Mouse (Mus musculus): ENCODE measurements around the gene Slc30a2.

The Slc30a2 gene

DNA sequence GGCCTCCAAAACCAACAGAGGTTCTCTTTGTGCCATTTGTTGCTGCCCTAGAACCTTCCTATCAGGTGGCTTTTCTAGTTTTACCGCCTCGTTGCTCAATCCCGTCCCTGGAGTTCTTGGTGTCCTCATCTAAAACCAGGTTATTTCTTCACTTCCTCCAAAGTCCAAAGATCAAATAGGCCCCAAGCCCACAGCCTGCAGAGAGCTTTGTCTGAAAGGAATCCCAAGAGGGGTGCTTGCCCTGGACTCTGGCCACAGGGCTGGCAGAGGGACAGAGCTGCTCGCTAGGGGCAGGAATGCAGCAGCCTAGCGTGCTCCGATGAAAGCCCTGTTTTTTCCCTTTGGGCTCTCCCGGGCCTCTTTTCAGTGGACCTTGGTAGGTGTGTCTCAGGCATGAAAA is 54.1 kb downstream of the Slc30a2 start:
- DNase-seq (ENCODE audit: low spot score in 2 of 2): no peak

DNA sequence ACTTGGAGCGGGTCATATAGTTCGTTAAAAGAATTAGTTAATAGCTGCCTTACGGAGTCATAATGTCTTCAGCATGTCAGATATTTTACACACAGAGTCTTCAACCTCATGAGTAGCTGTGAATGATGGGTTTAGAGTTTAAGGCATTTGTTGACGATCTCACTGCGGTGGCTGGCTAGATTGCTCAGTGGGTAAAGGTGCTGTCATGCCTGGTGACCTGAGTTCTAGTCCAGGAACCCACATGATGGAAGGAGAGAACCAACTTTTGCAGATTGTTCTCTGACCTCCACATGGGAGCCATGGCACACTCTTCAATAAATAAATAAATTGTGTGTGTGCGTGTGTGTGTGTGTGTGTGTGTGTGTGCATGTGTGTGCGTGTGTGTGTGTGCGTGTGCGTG is 54.8 kb downstream of the Slc30a2 start:
- no peak for DNase-seq (ENCODE audit: low spot score in 2 of 2)

DNA sequence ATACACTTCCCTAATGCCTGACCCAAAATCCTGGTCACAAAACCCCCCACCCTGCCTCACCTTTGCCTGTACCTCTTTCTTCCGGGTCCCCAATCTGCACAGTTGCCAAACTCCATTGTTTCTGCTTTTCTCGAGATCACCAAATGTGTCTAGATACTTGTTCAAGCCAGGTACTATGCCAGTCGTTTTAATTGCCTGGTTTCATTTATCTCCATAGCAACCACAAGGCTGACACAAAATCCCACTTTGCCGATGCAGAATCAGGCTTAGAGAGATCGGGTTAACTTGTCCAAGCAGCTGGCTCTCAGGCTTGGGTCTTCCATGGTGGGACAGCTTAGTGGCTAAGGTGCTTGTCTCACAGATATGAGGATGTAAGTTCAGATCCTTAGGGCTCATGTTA is 57.2 kb downstream of the Slc30a2 start:
- DNase-seq (ENCODE audit: low spot score in 2 of 2): no peak

DNA sequence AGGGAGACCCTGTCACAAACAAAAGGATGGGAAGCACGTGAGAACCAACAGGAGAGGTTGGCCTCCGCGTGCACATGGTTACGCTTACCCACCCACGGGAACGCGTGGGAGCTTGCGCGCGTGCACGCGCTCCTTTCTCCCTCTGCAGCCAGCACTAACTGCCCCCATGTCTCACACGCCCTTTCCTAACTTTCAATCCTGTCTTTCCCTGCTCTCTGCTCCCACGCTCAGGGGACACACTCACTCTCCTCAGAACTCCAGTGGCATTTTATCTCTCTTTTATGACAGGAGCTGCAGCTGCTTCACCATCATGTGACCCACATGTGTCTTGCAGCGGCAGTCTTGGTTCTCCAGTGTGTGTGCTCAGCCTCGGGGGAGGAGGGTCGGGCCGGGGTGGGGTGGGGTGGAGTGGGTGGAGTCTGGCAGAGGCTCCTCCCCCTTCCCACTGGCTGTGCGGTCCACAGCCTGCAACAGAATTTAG is 58.2 kb downstream of the Slc30a2 start:
- DNase-seq (ENCODE audit: low spot score in 2 of 2): peak; percentile 80 to 87

DNA sequence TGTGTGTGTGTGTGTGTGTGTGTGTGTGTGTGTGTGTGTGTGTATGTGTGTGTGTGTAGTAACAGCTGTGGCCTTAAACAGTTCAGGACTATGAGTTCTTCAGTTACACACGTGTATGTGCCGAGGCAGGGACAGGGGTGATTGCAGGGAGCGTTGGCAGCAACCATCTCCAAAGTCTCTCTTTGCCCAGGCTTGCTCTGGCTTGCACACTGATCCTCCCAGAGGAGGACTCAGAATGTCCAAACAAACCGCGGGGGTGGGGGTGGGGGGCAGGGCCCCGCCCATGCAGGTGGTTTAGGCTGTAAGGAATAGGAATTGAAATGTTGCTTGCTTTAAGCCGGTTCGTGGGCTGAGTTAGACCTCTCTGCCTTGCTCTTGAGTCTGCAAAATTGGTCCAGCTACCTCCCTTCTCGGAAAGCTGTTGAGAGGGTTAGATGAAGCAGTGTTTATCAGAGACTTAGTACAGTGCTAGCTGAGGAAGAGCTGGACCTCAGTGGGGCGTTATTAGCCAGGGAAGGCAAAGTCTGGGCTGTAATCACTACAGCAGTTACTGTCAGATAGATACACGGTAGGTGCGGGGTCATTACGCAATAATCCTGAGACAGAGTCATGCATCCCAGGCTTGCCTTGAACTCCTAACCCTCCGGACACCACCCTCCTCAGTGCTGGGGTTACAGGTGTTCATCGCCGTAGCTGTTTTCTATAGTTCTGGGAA is 59.0 kb downstream of the Slc30a2 start:
- DNase-seq (ENCODE audit: low spot score in 2 of 2): no peak

DNA sequence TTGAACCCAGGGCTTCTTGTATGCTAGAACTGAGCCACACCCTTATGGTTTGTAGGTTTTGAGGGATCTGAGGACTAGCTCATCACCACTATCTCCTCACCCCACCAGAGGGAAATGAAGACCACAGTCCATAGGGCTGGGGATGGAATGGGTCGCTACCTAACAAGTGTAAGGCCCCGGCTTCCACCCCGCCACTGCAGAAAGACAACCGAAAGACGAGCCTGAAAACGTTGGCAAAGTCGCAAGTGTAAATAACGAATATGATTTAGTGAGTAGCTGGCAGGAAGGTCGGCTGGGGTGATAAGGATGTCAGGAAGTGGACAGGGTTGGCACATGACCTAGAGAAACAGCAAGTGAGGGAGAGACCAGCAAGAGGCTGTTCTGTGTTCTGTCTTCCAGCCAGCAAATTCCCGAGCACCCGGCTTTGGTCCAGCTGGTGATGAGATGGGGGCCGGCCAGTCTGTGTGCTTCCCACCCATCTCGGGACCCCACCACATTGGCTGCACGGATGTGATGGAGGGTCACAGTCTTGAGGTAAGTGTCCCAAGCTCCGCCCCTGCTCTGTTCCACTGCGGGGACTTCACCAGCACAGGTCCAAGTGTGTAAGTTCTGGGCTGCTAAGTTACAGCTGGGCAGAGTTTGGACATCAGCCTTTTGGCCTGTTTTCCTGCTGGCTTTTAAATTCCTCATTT is 59.7 kb downstream of the Slc30a2 start:
- no peak for DNase-seq (ENCODE audit: low spot score in 2 of 2)

- DNase-seq (ENCODE audit: low spot score in 2 of 2): no peak
Observed at GRCm38 (mm10) chr4:134403721-134404120, 60.7 kb downstream of the Slc30a2 start.

Measured in frontal cortex, postnatal 36 days (tissue).